Comparison of ENCODE assay signal across 8 mouse cellular contexts in the genomic region with DNA sequence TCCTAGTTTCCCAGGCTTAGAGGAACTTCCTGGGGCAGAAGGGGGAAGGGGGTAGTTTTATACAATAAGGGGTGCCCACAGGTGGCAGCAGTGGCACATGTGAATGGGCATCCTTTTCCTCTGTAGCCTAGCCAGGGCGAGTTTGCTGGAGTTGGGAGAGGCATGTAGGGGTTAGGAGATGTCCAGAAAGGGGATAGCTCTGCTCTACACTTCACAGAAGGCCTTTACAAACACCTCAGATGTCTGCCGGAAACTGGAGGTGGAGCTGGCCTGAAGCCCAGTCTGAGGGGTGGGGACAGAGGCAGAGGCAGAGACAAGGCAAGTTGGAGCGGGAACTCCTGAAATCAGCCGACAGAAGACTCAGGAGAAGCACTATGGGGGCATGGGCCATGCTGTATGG. TPM values are rescaled to one million over a fixed set of nuclear protein-coding genes. Genes with fewer than 3 reads are reported as not detected.
DNase-seq lines count a peak whose midpoint lies in the region; TF ChIP-seq lines count a peak whose summit lies in the region.

A gene (plus strand): TSS at position 152 of the 400 bp plus-strand sequence.

- WGBS in lung, adult 2 months = 5% methylated on average over 4 of the region's 4 CpGs
- WGBS in spleen, adult 2 months = 2% methylated on average over 4 of the region's 4 CpGs
- WGBS in hindbrain, embryonic 10.5 days = 74% methylated on average over 4 of the region's 4 CpGs

- DNase-seq in left cerebral cortex, adult 18-20 months (ENCODE audit: low spot score in 2 of 2) = peak; percentile 69 to 79
- no peak for DNase-seq in left cerebral cortex, postnatal 4 days
- DNase-seq in brain, embryonic 14.5 days (ENCODE audit: low read depth) = peak; percentile 4
- peak; percentile 70 for DNase-seq in heart, postnatal 4 days
- DNase-seq in lung, adult 2 months = peak; percentile 46
- peak in 1 of 2 experiments; percentile 51 for DNase-seq in spleen, adult 2 months (ENCODE audit: low read depth in 1 of 2, low spot score in 2 of 2)
- no peak for DNase-seq in hindbrain, embryonic 10.5 days (ENCODE audit: low spot score)
- DNase-seq in adrenal gland, adult 2 months = no peak

- H3K9me3 ChIP-seq in hindbrain, embryonic 10.5 days = no peaks in the 10 kb centered on the region

- TF ChIP-seq CTCF in brain, embryonic 14.5 days (IDR thresholded peaks at IDR 0.05; ENCODE audit: borderline replicate concordance, extremely low read depth, insufficient read depth, insufficient read length) = no peak
- TF ChIP-seq CTCF in lung, adult 2 months (IDR thresholded peaks at IDR 0.05; ENCODE audit: insufficient read depth, low read length) = peak; percentile 25; the same call in 1 of the 2 replicates
- peak; percentile 37; the same call in 1 of the 2 replicates for TF ChIP-seq CTCF in spleen, adult 2 months (IDR thresholded peaks at IDR 0.05; ENCODE audit: extremely low read depth, insufficient read depth, insufficient read length, insufficient replicate concordance)

- H3K27me3 ChIP-seq in spleen, adult 2 months (ENCODE audit: control insufficient read depth, insufficient read depth, low read length) = no peaks in the 10 kb centered on the region
- H3K27me3 ChIP-seq in hindbrain, embryonic 10.5 days (ENCODE audit: insufficient read depth, poor library complexity, severe bottlenecking) = no peaks in the 10 kb centered on the region

- no peaks in the 10 kb centered on the region; the same call in 1 of the 2 replicates for H3K36me3 ChIP-seq in spleen, adult 2 months (ENCODE audit: control insufficient read depth, insufficient read depth, low read length)
- H3K36me3 ChIP-seq in hindbrain, embryonic 10.5 days = peaks cover 55% of the 10 kb centered on the region

- H3K4me3 ChIP-seq in lung, adult 2 months (replicated peaks; ENCODE audit: extremely low read depth, low read depth, low read length) = no peak within 1 kb of the TSS
- H3K4me3 ChIP-seq in spleen, adult 2 months (ENCODE audit: extremely low read depth, insufficient read depth, insufficient read length) = peak within 1 kb of the TSS; percentile 60
- H3K4me3 ChIP-seq in hindbrain, embryonic 10.5 days = no peak within 1 kb of the TSS

- H3K27ac ChIP-seq in spleen, adult 2 months (ENCODE audit: insufficient read depth, low read length) = peak within 1 kb of the TSS; percentile 80
- H3K27ac ChIP-seq in hindbrain, embryonic 10.5 days = no peak within 1 kb of the TSS

- intact Hi-C loops in left cerebral cortex, postnatal 4 days (cut with DNase I) = no loop called here

- H3K4me1 ChIP-seq in lung, adult 2 months (ENCODE audit: control insufficient read depth, insufficient read depth, low read length) = peaks cover 12% of the 10 kb centered on the region
- peaks cover 16% of the 10 kb centered on the region; the same call in 1 of the 2 replicates for H3K4me1 ChIP-seq in spleen, adult 2 months (ENCODE audit: control insufficient read depth, insufficient read depth, insufficient read length)
- H3K4me1 ChIP-seq in hindbrain, embryonic 10.5 days (replicated peaks) = peaks cover 11% of the 10 kb centered on the region

- no peak for TF ChIP-seq POLR2A in brain, embryonic 14.5 days (IDR thresholded peaks at IDR 0.05; ENCODE audit: borderline replicate concordance, extremely low read depth, insufficient read depth, insufficient read length, poor library complexity, severe bottlenecking)
- no peak for TF ChIP-seq POLR2A in lung, adult 2 months (IDR thresholded peaks at IDR 0.05; ENCODE audit: borderline replicate concordance, extremely low read depth, low read depth, low read length)
- peak; percentile 38 for TF ChIP-seq POLR2A in spleen, adult 2 months (IDR thresholded peaks at IDR 0.05; ENCODE audit: low read depth, low read length)

RNA-seq across cellular contexts. Expression of the gene that starts here (rescaled TPM):
- total RNA-seq in left cerebral cortex, adult 18-20 months (2021) = not detected
- not detected for total RNA-seq in left cerebral cortex, postnatal 4 days (2021)
- 0.24 and 0.25 TPM in 2 replicates for polyA plus RNA-seq in brain, embryonic 14.5 days (2012; rRNA removed)
- total RNA-seq in heart, postnatal 4 days (2021) = under 1 TPM in 1 of 2 experiments, not detected in 1; 0.29 TPM
- 4.3 and 5.2 TPM in 2 replicates for polyA plus RNA-seq in lung, adult 2 months (2012; rRNA removed)
- polyA plus RNA-seq in spleen, adult 2 months (2012; rRNA removed) = 29.9 and 38.2 TPM in 2 replicates
- 1.3 and 1.4 TPM in 2 replicates for polyA plus RNA-seq in hindbrain, embryonic 10.5 days (2016; fragmentation: Nextera tagmentation; extraction: Ambion mirVana)
- total RNA-seq in adrenal gland, adult 2 months (2021) = under 1 TPM in 1 of 2 experiments, not detected in 1; 0.38 TPM
- 0.30 and 0.61 TPM in 2 replicates for polyA plus RNA-seq in adrenal gland, adult 2 months (2012; rRNA removed)

Comparison
In these comparisons a context has a peak if more than half of its experiments do, and no peak if none do; other contexts are left out.
1. Peak in DNase-seq in left cerebral cortex, adult 18-20 months; RNA of the gene not detected or under 1 TPM.
2. Peak in DNase-seq in brain, embryonic 14.5 days; RNA of the gene not detected or under 1 TPM.
3. Peak in DNase-seq in heart, postnatal 4 days; RNA of the gene not detected or under 1 TPM.